Mouse (Mus musculus): ENCODE results near the gene Mfsd4b5. TPM values are rescaled to one million over a fixed set of nuclear protein-coding genes. Genes with fewer than 3 reads are reported as not detected.
"Not testable (repeated sequence)": the region's sequence is repeated elsewhere in the genome, so short reads cannot be mapped to it uniquely, and the experiment has no call there.

Mfsd4b5 gene
- polyA plus RNA-seq, 1 experiment, result not detected

- no peaks in the 10 kb centered on the region; the same call in 1 of the 2 replicates for H3K27me3 ChIP-seq (ENCODE audit: control insufficient read depth, insufficient read depth, low read length, poor library complexity, severe bottlenecking)
- no peaks in the 10 kb centered on the region for H3K4me1 ChIP-seq (ENCODE audit: control insufficient read depth, insufficient read depth, low read length)
- H3K9ac ChIP-seq (ENCODE audit: low read depth, poor library complexity, severe bottlenecking), result no peak overlapping the region
- TF ChIP-seq CTCF (IDR thresholded peaks at IDR 0.05; ENCODE audit: low read depth, low read length) (no peak), POLR2A (IDR thresholded peaks at IDR 0.05; ENCODE audit: insufficient read depth, low read length) (no peak), EP300 (IDR thresholded peaks at IDR 0.05; ENCODE audit: insufficient read depth, low read depth, low read length) (no peak)
- no peak overlapping the region for H3K27ac ChIP-seq (ENCODE audit: insufficient read depth, low read length)
- H3K36me3 ChIP-seq (ENCODE audit: control insufficient read depth, insufficient read depth, low read length, poor library complexity, severe bottlenecking), result no peaks in the 10 kb centered on the region
- no peak overlapping the region for H3K4me3 ChIP-seq (ENCODE audit: low read depth, low read length)
- no peaks in the 10 kb centered on the region for H3K9me3 ChIP-seq (replicated peaks; ENCODE audit: control insufficient read depth, insufficient read depth, low read length, poor library complexity, severe bottlenecking)
These were observed 31.9 kb upstream of the Mfsd4b5 start for GRCm38 (mm10) chr10:40018261-40018860.

GRCm38 (mm10) chr10:40009591-40009990 is 23.1 kb upstream of the Mfsd4b5 start:
- Histone ChIP-seq H3K4me1 (ENCODE audit: control insufficient read depth, insufficient read depth, low read length) (no peaks in the 10 kb centered on the region), H3K27me3 (ENCODE audit: control insufficient read depth, insufficient read depth, low read length, poor library complexity, severe bottlenecking) (no peaks in the 10 kb centered on the region), H3K27ac (ENCODE audit: insufficient read depth, low read length) (no peak overlapping the region), H3K36me3 (ENCODE audit: control insufficient read depth, insufficient read depth, low read length, poor library complexity, severe bottlenecking) (no peaks in the 10 kb centered on the region), H3K9ac (ENCODE audit: low read depth, poor library complexity, severe bottlenecking) (no peak overlapping the region), H3K9me3 (replicated peaks; ENCODE audit: control insufficient read depth, insufficient read depth, low read length, poor library complexity, severe bottlenecking) (no peaks in the 10 kb centered on the region), H3K4me3 (ENCODE audit: low read depth, low read length) (no peak overlapping the region)
- TF ChIP-seq POLR2A (IDR thresholded peaks at IDR 0.05; ENCODE audit: insufficient read depth, low read length), result no peak
- no peak for TF ChIP-seq EP300 (IDR thresholded peaks at IDR 0.05; ENCODE audit: insufficient read depth, low read depth, low read length)
- TF ChIP-seq CTCF (IDR thresholded peaks at IDR 0.05; ENCODE audit: low read depth, low read length), result no peak

GRCm38 (mm10) chr10:40008847-40009246 is 22.4 kb upstream of the Mfsd4b5 start:
- not testable (repeated sequence) for H3K27ac ChIP-seq (ENCODE audit: insufficient read depth, low read length); H3K27me3 ChIP-seq (ENCODE audit: control insufficient read depth, insufficient read depth, low read length, poor library complexity, severe bottlenecking); H3K9me3 ChIP-seq (replicated peaks; ENCODE audit: control insufficient read depth, insufficient read depth, low read length, poor library complexity, severe bottlenecking); H3K4me3 ChIP-seq (ENCODE audit: low read depth, low read length); H3K4me1 ChIP-seq (ENCODE audit: control insufficient read depth, insufficient read depth, low read length); H3K36me3 ChIP-seq (ENCODE audit: control insufficient read depth, insufficient read depth, low read length, poor library complexity, severe bottlenecking); H3K9ac ChIP-seq (ENCODE audit: low read depth, poor library complexity, severe bottlenecking)

- Histone ChIP-seq H3K27me3 (ENCODE audit: control insufficient read depth, insufficient read depth, low read length, poor library complexity, severe bottlenecking) (no peaks in the 10 kb centered on the region), H3K36me3 (ENCODE audit: control insufficient read depth, insufficient read depth, low read length, poor library complexity, severe bottlenecking) (no peaks in the 10 kb centered on the region), H3K4me3 (ENCODE audit: low read depth, low read length) (no peak overlapping the region), H3K4me1 (ENCODE audit: control insufficient read depth, insufficient read depth, low read length) (no peaks in the 10 kb centered on the region), H3K9me3 (replicated peaks; ENCODE audit: control insufficient read depth, insufficient read depth, low read length, poor library complexity, severe bottlenecking) (no peaks in the 10 kb centered on the region), H3K9ac (ENCODE audit: low read depth, poor library complexity, severe bottlenecking) (no peak overlapping the region), H3K27ac (ENCODE audit: insufficient read depth, low read length) (no peak overlapping the region)
- TF ChIP-seq POLR2A (IDR thresholded peaks at IDR 0.05; ENCODE audit: insufficient read depth, low read length) (no peak), CTCF (IDR thresholded peaks at IDR 0.05; ENCODE audit: low read depth, low read length) (no peak), EP300 (IDR thresholded peaks at IDR 0.05; ENCODE audit: insufficient read depth, low read depth, low read length) (no peak)
These were observed 21.5 kb upstream of the Mfsd4b5 start for GRCm38 (mm10) chr10:40007953-40008352.

- no peak overlapping the region for H3K4me3 ChIP-seq (ENCODE audit: low read depth, low read length)
- H3K27ac ChIP-seq (ENCODE audit: insufficient read depth, low read length), result no peak overlapping the region
- no peaks in the 10 kb centered on the region for H3K9me3 ChIP-seq (replicated peaks; ENCODE audit: control insufficient read depth, insufficient read depth, low read length, poor library complexity, severe bottlenecking)
- no peaks in the 10 kb centered on the region for H3K4me1 ChIP-seq (ENCODE audit: control insufficient read depth, insufficient read depth, low read length)
- no peaks in the 10 kb centered on the region for H3K36me3 ChIP-seq (ENCODE audit: control insufficient read depth, insufficient read depth, low read length, poor library complexity, severe bottlenecking)
- H3K27me3 ChIP-seq (ENCODE audit: control insufficient read depth, insufficient read depth, low read length, poor library complexity, severe bottlenecking), result no peaks in the 10 kb centered on the region
- TF ChIP-seq POLR2A (IDR thresholded peaks at IDR 0.05; ENCODE audit: insufficient read depth, low read length) (no peak), EP300 (IDR thresholded peaks at IDR 0.05; ENCODE audit: insufficient read depth, low read depth, low read length) (no peak)
- H3K9ac ChIP-seq (ENCODE audit: low read depth, poor library complexity, severe bottlenecking), result no peak overlapping the region
These were observed 20.5 kb upstream of the Mfsd4b5 start for GRCm38 (mm10) chr10:40006963-40007362.

- TF ChIP-seq CTCF (IDR thresholded peaks at IDR 0.05; ENCODE audit: low read depth, low read length) (no peak), POLR2A (IDR thresholded peaks at IDR 0.05; ENCODE audit: insufficient read depth, low read length) (no peak), EP300 (IDR thresholded peaks at IDR 0.05; ENCODE audit: insufficient read depth, low read depth, low read length) (no peak)
- Histone ChIP-seq H3K9me3 (replicated peaks; ENCODE audit: control insufficient read depth, insufficient read depth, low read length, poor library complexity, severe bottlenecking) (no peaks in the 10 kb centered on the region), H3K4me1 (ENCODE audit: control insufficient read depth, insufficient read depth, low read length) (no peaks in the 10 kb centered on the region), H3K27me3 (ENCODE audit: control insufficient read depth, insufficient read depth, low read length, poor library complexity, severe bottlenecking) (no peaks in the 10 kb centered on the region), H3K9ac (ENCODE audit: low read depth, poor library complexity, severe bottlenecking) (no peak overlapping the region), H3K36me3 (ENCODE audit: control insufficient read depth, insufficient read depth, low read length, poor library complexity, severe bottlenecking) (no peaks in the 10 kb centered on the region), H3K27ac (ENCODE audit: insufficient read depth, low read length) (no peak overlapping the region), H3K4me3 (ENCODE audit: low read depth, low read length) (no peak overlapping the region)
These were observed 14.3 kb upstream of the Mfsd4b5 start for GRCm38 (mm10) chr10:40000746-40001145.
